Mouse (Mus musculus) hindlimb bud, embryonic 11.5 days (tissue): ENCODE data around the gene Etv1.
"Not testable (repeated sequence)": the region's sequence is repeated elsewhere in the genome, so short reads cannot be mapped to it uniquely, and the experiment has no call there.

Source experiments
- DNase-seq: peaks from one replicate; pipeline ENCODE4 v3.0.0-alpha.2; 2012; ENCODE audit warnings: low read depth, low spot score; ENCODE audit errors: extremely low spot score

The Etv1 gene

GRCm38 (mm10) chr12:38816235-38816634 lies 37.1 kb downstream of the Etv1 start:
- no peak for DNase-seq

DNA sequence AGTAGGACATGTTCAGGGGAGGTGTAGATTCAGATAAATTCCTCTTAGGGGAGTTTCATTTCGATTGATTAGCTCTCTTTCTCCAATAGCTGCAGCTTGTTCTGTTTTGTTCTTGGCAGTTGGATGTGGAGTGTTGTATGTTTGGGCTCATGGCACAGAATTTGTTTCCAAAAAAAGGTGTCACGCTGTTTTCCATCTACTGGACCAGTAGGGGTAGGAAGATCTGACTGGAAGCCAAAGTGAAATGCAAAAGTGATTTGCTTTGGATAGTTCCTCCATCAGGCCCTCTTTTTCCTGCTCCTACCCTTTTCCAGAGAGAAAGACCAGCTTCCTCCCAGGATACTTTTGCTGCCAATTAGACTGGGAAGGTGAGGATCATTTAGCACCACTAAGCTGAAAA lies 39.1 kb downstream of the Etv1 start:
- no peak for DNase-seq

GRCm38 (mm10) chr12:38820642-38821041 lies 41.5 kb downstream of the Etv1 start:
- DNase-seq: no peak

- DNase-seq: no peak
Observed at GRCm38 (mm10) chr12:38824405-38824804, 45.2 kb downstream of the Etv1 start.

- no peak for DNase-seq
Observed at GRCm38 (mm10) chr12:38832981-38833380, 53.8 kb downstream of the Etv1 start.

DNA sequence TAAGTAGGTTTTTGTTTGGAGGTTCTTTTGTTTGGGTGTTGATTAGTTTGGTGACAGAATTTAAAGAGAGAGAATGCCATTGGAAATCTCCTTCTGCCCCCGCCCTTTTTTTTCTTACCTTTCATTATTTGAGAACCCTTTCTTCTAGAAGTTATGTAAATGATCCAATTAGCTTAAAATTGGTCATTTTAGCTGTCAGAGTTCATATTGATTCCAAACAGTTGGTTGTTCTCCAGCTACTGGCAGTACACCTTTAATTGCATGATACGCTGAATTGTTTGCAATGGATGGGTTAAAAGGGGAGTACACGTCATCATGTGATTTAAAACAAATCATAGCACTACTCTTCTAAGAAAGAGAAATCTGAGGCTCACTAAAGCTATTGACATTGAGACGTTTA lies 55.4 kb downstream of the Etv1 start:
- no peak for DNase-seq

- not testable (repeated sequence) for DNase-seq
Observed at GRCm38 (mm10) chr12:38834986-38835385, 55.8 kb downstream of the Etv1 start.

GRCm38 (mm10) chr12:38843801-38844295 lies 64.7 kb downstream of the Etv1 start:
- peak; percentile 57 for DNase-seq

DNA sequence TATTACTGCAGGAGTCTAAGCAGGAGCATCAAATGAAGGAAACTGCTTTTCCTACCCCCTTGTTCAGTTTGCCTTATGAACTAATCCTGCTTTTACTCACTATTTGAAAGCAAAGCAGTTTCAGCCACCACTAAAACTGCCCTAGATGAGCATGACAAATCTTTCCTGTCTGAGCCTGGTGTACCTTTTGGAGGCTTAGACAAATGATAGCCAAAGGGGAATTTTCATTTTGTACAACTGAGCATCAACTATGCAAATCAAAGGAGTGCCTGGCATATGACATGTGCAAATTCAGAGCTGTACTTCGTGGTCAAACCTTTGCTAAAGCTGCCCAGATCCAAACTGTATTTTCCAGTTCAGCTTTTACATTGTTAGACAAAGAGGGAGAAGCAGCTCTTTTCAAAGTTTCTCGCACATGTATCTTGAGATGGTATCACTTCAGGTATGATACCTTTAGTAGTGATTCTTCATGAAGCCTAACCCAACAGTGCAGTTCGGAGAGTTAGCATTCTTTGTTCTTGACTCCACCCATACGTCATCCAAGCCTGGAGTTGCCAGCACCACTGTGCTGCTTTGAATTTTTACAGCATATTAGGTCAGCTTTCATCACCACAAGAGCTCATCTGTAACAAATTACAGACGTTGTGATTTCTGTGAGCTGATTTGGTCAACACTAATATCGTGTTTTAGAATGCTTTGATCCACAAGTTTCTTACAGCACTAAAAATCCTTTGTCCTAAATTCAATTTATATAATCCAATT lies 68.5 kb downstream of the Etv1 start:
- peak; percentile 31 for DNase-seq

GRCm38 (mm10) chr12:38849994-38850393 lies 70.8 kb downstream of the Etv1 start:
- no peak for DNase-seq

GRCm38 (mm10) chr12:38854274-38854673 lies 75.1 kb downstream of the Etv1 start:
- no peak for DNase-seq

- no peak for DNase-seq
Observed at GRCm38 (mm10) chr12:38854751-38855150, 75.6 kb downstream of the Etv1 start.

DNA sequence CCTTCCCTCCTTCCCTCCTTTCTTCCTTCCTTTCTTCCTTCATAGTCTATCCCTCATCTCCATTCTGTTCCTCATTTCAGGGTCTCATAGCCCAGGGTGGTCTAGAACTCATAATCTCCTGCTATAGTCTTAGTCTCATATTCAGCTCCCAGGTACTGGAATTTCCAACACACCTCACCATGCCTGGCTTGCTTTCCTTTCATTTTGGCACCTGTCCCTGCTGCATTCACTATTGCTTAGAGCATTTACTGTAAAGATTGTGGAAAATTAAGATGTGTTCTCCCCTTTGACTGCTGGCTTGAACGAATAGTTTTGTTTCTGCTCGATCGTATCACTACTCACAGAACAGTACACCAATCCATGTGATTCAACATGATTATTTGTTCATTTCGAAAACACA lies 80.5 kb downstream of the Etv1 start:
- no peak for DNase-seq

DNA sequence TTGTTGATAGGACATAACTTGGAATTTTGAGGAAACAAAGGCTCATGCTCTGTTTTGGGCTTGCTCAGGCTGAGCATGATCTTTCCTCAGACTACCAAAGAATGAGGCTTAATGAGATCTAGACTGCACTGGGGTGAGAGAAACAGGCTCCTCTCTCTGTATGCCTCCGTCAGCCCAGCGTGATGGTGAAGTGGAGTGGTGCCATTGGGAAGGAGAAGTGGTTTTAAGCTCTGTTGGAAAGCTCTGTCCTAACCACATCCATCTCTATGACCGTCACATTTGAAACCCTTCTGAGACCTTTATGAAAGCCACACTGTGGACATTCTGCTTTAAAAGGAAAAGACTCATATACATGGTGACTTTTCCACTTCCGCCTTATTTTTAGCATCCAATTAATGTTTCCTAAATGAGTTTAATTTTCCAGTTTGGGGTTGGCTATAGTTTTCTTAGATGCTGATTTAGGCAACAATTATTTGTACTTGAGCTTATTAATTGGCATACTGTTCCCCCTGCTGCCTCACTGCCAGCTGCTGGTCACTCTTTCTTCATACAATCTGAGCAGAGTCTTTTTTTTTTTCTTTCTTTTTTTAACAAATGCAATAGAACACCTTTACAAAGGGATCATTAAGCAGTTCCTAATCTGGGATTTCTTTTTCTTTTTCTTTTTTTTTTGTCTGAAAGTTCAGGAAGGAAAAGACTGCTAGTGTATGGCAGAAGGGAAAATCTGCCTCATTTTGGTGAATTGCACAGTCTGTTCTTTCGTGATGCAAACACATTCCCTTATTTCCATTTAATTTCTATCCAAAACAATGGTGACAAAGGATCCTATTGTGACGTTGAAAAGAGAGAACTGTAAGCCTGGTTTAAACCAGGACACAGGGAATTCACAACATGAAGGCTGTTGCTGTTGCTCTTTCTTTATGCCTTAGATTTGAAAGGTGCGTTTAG lies 81.3 kb downstream of the Etv1 start:
- no peak for DNase-seq

DNA sequence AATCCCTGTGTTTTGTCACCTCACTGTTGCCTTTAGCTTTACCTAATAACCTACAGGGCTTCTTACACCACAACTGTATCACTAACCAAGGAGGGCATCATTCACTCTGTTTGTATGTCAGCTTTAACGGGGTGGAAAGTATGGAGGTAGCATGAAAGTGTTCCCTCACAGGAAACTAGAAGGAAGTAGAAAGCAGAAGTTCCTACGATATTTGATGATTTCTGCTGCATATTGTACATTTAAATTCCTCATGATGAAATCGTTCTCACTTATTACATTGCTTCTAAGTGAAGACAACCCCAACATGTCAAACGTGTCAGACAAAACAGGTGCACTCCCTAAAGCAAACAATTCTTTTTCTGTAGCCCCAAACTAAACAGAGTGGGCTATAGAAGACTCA lies 84.2 kb downstream of the Etv1 start:
- no peak for DNase-seq

DNA sequence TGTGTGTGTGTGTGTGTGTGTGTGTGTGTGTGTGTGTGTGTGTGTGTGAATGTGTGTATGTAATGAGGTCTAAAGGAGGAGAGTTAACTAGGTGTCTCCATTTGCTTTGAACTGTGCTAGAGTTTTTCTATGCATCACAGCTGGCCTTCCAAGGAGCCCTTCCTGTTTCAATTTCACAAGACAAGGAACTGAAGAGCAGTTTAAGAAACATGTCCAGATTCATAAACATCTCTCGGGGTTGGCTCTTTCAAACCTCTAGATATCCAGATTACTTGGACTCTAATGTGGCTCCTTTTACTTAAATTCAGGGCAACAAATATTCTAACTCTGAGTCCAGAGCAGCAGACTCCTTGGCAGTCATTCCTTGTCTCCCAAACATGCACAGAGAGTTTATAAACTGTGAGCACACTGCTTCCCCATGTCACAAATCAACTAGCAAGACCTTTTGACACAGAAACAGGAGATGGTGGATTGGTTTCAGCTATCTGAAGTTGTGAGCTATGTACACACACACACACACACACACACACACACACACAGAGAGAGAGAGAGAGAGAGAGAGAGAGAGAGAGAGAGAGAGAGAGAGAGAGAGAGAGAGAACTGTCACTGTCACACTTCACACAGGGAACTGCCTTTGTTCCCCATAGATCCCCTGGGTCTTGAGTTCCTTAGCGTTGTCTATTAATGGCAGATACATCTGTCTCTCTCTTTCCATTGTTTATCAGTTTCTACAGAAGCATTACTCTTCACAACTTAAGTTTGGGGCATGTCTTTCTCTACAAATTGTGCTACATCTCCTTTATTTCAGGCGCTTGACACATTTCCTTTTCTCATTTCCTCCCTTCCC lies 85.0 kb downstream of the Etv1 start:
- no peak for DNase-seq

DNA sequence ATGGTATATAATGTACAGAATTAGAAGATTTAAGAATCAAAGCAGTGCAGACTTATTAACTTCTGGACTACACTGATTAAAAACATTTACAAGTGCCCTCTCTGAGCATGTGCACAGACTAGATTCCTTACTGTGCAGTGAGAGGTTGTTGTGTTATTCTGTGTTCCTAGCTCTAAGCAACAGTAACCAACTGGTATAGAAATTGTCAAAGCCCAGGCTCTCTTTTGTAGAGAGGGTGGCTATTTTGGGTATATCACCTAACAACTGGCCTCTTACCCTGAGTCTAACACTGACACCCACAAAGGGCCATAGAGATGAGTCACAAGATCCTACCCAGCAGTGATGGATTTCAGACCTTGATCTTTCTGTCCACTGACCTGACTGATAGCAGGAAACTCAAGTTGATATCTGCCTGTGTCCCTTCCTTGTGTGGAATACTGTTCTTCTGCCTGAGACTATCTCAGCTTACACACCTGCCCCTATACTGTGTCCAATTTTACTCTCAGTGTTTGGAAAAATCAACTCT lies 95.4 kb downstream of the Etv1 start:
- no peak for DNase-seq

GRCm38 (mm10) chr12:38904516-38904915 lies 125.3 kb downstream of the Etv1 start:
- DNase-seq: no peak

- no peak for DNase-seq
Observed at GRCm38 (mm10) chr12:38906314-38906713, 127.1 kb downstream of the Etv1 start.

DNA sequence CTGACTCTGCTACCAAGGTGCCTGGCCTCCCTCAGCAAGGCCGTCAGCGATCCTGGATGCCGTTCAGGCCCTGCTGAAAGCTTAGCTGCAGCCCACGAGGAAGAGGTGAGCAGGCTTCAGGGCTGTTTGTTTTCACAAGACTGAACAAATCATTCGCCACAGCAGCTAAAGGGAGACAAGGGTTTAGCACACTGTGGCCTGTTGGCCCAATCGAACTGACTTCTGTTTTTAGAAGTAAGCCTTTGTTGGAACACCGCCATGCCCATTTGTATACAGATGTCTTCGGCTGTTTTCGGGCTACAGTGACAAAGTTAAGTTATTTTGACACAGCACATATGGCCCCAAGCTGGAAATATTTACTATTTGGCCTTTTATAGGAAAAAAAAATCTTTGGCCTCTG lies 127.6 kb downstream of the Etv1 start:
- no peak for DNase-seq

GRCm38 (mm10) chr12:38908947-38909346 lies 129.8 kb downstream of the Etv1 start:
- DNase-seq: no peak
